Mouse (Mus musculus) midbrain, postnatal 0 days (tissue): ENCODE data around the gene Tmem53. TPM values are rescaled to one million over a fixed set of nuclear protein-coding genes. Genes with fewer than 3 reads are reported as not detected.
A peak's percentile ranks its signal among the peaks of the same experiment; 100 is the strongest.

Source experiments
- ATAC-seq: fragments of 200-750 bp; cut with Nextera tagmentation; 2 replicates; pipeline ENCODE4 v1.8.0; 2017; ENCODE audit warnings: moderate number of reproducible peaks, mild to moderate bottlenecking, moderate TSS enrichment, moderate library complexity; ENCODE audit not compliant: low FRiP score
- DNase-seq: peaks from one replicate; pipeline ENCODE4 v3.0.0-alpha.2; 2015; ENCODE audit warnings: low spot score
- H3K27ac ChIP-seq: fragments of 300-500 bp; sonication (generic); 2 replicates; pipeline ENCODE4 v1.5.1; 2014; ENCODE audit warnings: low read depth, mild to moderate bottlenecking, low read length, mixed read lengths
- H3K27me3 ChIP-seq: fragments of 300-500 bp; sonication (generic); 2 replicates; pipeline ENCODE4 v1.6.1; 2014; ENCODE audit warnings: low read length, control low read depth, mixed read lengths; ENCODE audit not compliant: insufficient read depth
- H3K36me3 ChIP-seq: fragments of 300-500 bp; sonication (generic); 2 replicates; pipeline ENCODE4 v1.6.1; 2014; ENCODE audit warnings: low read length, control low read depth, mixed read lengths; ENCODE audit not compliant: insufficient read depth
- H3K4me1 ChIP-seq: fragments of 300-500 bp; sonication (generic); 2 replicates; pipeline ENCODE4 v1.6.1; 2014; ENCODE audit warnings: mild to moderate bottlenecking, control low read depth, antibody characterized with exemption, low read length, mixed read lengths; ENCODE audit not compliant: insufficient read depth
- H3K4me2 ChIP-seq: fragments of 300-500 bp; sonication (generic); 2 replicates; pipeline ENCODE4 v1.6.1; 2014; ENCODE audit warnings: low read depth, mild to moderate bottlenecking, low read length, mixed read lengths; ENCODE audit not compliant: poor library complexity, severe bottlenecking
- H3K4me3 ChIP-seq: fragments of 300-500 bp; sonication (generic); 2 replicates; pipeline ENCODE4 v1.5.1; 2014; ENCODE audit warnings: low read depth, mild to moderate bottlenecking, low read length, moderate library complexity
- H3K9ac ChIP-seq: fragments of 300-500 bp; sonication (generic); replicated peaks from 2 replicates; pipeline ENCODE4 v1.6.1; 2014; ENCODE audit warnings: mild to moderate bottlenecking, low read length, moderate library complexity, mixed read lengths; ENCODE audit not compliant: poor library complexity, severe bottlenecking
- H3K9me3 ChIP-seq: fragments of 300-500 bp; sonication (generic); 2 replicates; pipeline ENCODE4 v1.6.1; 2016; ENCODE audit warnings: low read length, control low read depth
- CTCF ChIP-seq: IDR thresholded peaks from 2 replicates; pipeline ENCODE4 v1.5.1; 2016; ENCODE audit warnings: antibody characterized with exemption, mild to moderate bottlenecking
- WGBS: fragments of 180-500 bp; shearing (Covaris S2); extraction: QIAGEN DNeasy Blood & Tissue Kit; methylation state at CpG from one replicate; pipeline ENCODE4 v1.1.7; 2014; 5-methylcytosine and 5-hydroxymethylcytosine counted together
- polyA plus RNA-seq: library from polyadenylated mRNA; unstranded; fragments of >200 nt; fragmentation: Nextera tagmentation; extraction: Ambion mirVana; gene quantifications from 2 replicates; pipeline ENCODE4 v1.2.1, GENCODE M21; 2015
- total RNA-seq: library from RNA; depleted of rRNA; stranded (reverse); fragments of >200 nt; gene quantifications from 2 replicates; pipeline ENCODE4 v1.2.3, GENCODE M21; 2014

Gene Tmem53
- total and polyA plus RNA-seq, 2 experiments from 2014 or later = 7.6 to 9.7 TPM

DNA sequence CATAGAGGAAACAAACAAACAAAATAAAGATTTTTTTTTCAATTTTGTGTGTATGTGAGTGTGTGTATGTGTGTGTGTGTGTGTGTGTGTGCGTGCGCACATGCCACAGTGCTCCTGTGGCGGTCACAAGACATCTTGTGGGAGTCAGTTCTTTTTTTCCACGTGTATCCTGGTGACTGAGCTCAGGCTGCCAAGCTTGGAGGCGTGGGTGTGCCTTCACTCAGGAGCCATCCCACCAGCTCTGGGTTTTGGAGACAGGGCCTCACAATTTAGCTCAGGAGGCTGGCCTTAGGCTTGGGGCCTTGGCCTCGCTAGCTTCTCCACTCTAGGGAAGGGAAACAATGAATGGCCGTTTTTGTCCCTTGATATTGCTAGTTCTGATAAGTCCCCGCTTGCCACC, 27.6 kb upstream of the Tmem53 start:
- H3K4me1 ChIP-seq = no peaks in the 10 kb centered on the region
- H3K4me2 ChIP-seq = no peak overlapping the region
- no peak overlapping the region for H3K9ac ChIP-seq
- no peak overlapping the region for H3K27ac ChIP-seq
- ATAC-seq (no peak), DNase-seq (no peak)
- H3K4me3 ChIP-seq = no peak overlapping the region
- no peaks in the 10 kb centered on the region for H3K27me3 ChIP-seq
- TF ChIP-seq CTCF = no peak
- H3K36me3 ChIP-seq = no peaks in the 10 kb centered on the region
- 80% methylated on average over 8 of the region's 8 CpGs for WGBS
- H3K9me3 ChIP-seq = no peaks in the 10 kb centered on the region

DNA sequence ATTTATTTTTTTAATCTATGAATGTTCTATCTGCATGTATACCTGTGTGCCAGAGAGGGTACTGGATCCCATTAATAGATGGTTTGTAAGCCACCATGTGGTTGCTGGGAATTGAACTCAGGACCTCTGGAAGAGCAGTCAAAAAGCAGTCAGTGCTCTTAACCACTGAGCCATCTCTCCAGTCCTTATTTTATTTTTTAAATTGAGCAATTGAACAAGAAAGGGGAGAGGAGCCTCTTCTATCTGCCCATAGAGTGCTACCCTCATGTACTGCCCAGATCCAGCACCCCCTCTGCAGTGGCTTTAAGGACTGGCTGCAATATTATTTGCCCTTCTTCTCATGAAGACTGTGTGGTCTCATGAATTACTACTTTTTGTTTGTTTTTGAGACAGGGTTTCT, 26.5 kb upstream of the Tmem53 start:
- no peaks in the 10 kb centered on the region for H3K36me3 ChIP-seq
- H3K4me3 ChIP-seq = no peak overlapping the region
- no peaks in the 10 kb centered on the region for H3K9me3 ChIP-seq
- no peak overlapping the region for H3K9ac ChIP-seq
- TF ChIP-seq CTCF = no peak
- no peak for DNase-seq
- no peak overlapping the region for H3K27ac ChIP-seq
- H3K4me2 ChIP-seq = no peak overlapping the region
- no peak for ATAC-seq
- no peaks in the 10 kb centered on the region for H3K4me1 ChIP-seq
- H3K27me3 ChIP-seq = no peaks in the 10 kb centered on the region

DNA sequence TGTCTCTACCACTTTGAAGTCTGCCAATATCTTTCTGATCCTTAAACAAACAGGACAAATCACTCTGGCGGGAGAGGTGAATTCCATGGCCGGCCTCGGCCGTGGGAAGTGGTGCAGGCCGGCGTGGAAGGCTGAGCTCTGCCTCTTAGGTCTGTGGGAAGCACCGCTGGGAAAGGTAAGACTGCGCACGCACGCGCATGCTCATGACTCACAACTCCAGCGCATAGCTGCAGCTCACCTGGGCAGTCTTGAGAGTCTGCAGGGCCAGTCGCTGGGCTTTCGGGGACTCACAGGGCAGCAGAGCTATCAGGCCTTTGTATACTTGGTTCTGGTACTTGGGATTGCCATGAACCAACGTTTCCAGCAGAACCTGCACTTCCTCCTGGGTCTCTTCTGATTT, 22.2 kb upstream of the Tmem53 start:
- Histone ChIP-seq H3K9ac (no peak overlapping the region), H3K9me3 (no peaks in the 10 kb centered on the region), H3K27ac (no peak overlapping the region), H3K4me2 (no peak overlapping the region), H3K36me3 (no peaks in the 10 kb centered on the region), H3K4me3 (no peak overlapping the region), H3K4me1 (no peaks in the 10 kb centered on the region), H3K27me3 (no peaks in the 10 kb centered on the region)
- no peak for TF ChIP-seq CTCF
- DNase-seq (no peak), ATAC-seq (no peak)
- WGBS = 75% methylated on average over 15 of the region's 15 CpGs

DNA sequence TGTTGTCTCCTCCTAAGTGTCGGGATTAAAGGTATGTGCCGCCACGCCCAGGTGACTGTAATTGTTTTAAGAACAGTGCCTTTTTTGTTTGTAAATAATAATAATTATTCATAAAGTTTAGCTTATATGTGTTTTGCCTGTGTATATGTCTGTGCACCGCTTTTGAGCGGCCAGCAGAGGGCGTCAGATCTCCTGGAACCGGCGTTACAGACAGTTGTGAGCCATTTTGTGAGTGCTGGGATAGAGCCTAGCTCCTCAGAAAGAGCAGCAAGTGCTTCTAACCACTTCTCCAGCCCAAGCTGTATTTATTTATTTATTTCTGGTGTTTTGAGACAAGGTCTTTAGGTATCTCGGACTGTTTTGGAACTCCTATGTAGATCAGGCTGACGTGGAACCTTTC, 21.4 kb upstream of the Tmem53 start:
- Histone ChIP-seq H3K4me2 (no peak overlapping the region), H3K27ac (no peak overlapping the region), H3K4me1 (no peaks in the 10 kb centered on the region), H3K36me3 (no peaks in the 10 kb centered on the region), H3K9ac (no peak overlapping the region), H3K9me3 (no peaks in the 10 kb centered on the region), H3K4me3 (no peak overlapping the region), H3K27me3 (no peaks in the 10 kb centered on the region)
- WGBS = 50% methylated on average over 10 of the region's 10 CpGs
- DNase-seq = no peak
- no peak for ATAC-seq
- peak; percentile 57 for TF ChIP-seq CTCF

DNA sequence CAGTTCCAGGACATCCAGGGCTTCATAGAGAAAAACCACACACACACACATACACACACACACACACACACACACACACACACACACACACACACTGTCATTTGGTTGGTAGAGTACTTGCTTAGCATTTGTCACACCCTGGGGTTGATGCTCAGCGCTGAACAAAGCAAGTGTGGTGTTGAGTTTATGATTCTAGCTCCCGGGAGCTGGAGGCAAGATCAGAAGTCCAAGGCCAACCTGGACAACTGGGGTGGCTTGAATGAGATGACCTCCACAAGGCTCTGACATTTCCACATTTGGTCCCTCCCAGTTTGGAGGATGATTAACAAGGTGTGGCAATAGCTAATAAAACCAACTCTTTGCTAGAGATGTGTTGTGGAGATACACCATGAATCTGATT, 20.5 kb upstream of the Tmem53 start:
- DNase-seq (no peak), ATAC-seq (no peak)
- Histone ChIP-seq H3K36me3 (no peaks in the 10 kb centered on the region), H3K4me2 (no peak overlapping the region), H3K27ac (no peak overlapping the region), H3K9me3 (no peaks in the 10 kb centered on the region), H3K4me3 (no peak overlapping the region), H3K27me3 (no peaks in the 10 kb centered on the region), H3K9ac (no peak overlapping the region), H3K4me1 (no peaks in the 10 kb centered on the region)
- TF ChIP-seq CTCF = no peak
- 96% methylated on average over 2 of the region's 2 CpGs for WGBS

DNA sequence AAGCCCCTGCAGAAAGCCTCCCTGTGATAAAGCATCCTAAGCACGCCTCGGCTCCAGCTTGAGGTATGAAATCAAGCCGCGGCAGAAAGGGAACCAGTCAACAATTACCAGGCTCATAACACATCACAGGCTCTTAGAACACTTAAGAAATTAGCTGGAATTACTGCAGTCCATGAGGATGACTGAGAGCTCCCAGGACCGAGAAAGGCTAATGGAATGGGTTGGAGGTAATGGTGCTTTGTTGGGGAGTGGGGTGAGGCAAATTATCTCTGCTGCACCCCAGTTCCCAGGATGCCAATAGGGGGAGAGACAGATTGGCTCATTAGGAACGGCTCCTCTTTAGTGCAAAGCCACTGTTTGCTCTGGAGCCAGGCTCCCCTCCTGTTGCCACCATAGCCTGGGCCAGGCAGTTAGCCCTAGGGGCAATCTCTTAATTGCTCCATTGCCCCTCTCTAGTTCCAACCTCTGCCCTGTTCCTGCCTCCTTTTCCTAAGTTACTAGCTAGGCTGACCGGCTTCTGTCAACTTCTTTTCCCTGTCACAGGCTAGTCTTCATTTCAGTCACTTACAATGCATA, 17.5 kb upstream of the Tmem53 start:
- 75% methylated on average over 7 of the region's 7 CpGs for WGBS
- ATAC-seq = no peak
- DNase-seq = no peak

More for the DNA sequence above, 17.5 kb upstream of the Tmem53 start:
- Histone ChIP-seq H3K9me3 (no peaks in the 10 kb centered on the region), H3K4me1 (no peaks in the 10 kb centered on the region), H3K27ac (no peak overlapping the region), H3K36me3 (no peaks in the 10 kb centered on the region), H3K4me2 (no peak overlapping the region), H3K4me3 (no peak overlapping the region), H3K9ac (no peak overlapping the region), H3K27me3 (no peaks in the 10 kb centered on the region)
- TF ChIP-seq CTCF = no peak
